Mouse (Mus musculus) C2C12 (cell line): Measurements from ENCODE around the gene Hoxb13. TPM values are rescaled to one million over a fixed set of nuclear protein-coding genes. Genes with fewer than 3 reads are reported as not detected.

ENCODE experiments used
- H3K27me3 ChIP-seq: one replicate; pipeline ENCODE4 v1.6.1; 2011; ENCODE audit not compliant: control insufficient read depth, insufficient read depth, insufficient read length
- H3K36me3 ChIP-seq: one replicate; pipeline ENCODE4 v1.6.1; 2011; ENCODE audit not compliant: control insufficient read depth, insufficient read depth
- H3K4me3 ChIP-seq: one replicate; pipeline ENCODE4 v1.5.1; 2011; ENCODE audit warnings: mild to moderate bottlenecking, control low read depth; ENCODE audit not compliant: poor library complexity, insufficient read depth, severe bottlenecking
- H3K79me2 ChIP-seq: one replicate; pipeline ENCODE4 v1.6.1; 2011; ENCODE audit not compliant: control insufficient read depth, insufficient read depth
- H3K79me3 ChIP-seq: one replicate; pipeline ENCODE4 v1.6.1; 2011; ENCODE audit warnings: low read depth, control low read depth
- H3ac ChIP-seq: one replicate; pipeline ENCODE3; 2011; ENCODE audit warnings: low read depth; ENCODE audit not compliant: control insufficient read depth, insufficient read length
- CEBPB ChIP-seq: IDR thresholded peaks from one replicate; pipeline ENCODE4 v1.6.1; 2011; ENCODE audit warnings: low read depth, mild to moderate bottlenecking, control low read depth, moderate library complexity
- CTCF ChIP-seq: IDR thresholded peaks from one replicate; pipeline ENCODE4 v1.5.1; 2011; ENCODE audit not compliant: control insufficient read depth, insufficient read depth, insufficient read length
- FOSL1 ChIP-seq: IDR thresholded peaks from one replicate; pipeline ENCODE4 v1.8.0; 2011; ENCODE audit warnings: mild to moderate bottlenecking, low read length; ENCODE audit not compliant: poor library complexity, insufficient read depth, severe bottlenecking
- MAX ChIP-seq: IDR thresholded peaks from one replicate; pipeline ENCODE4 v1.6.1; 2011; ENCODE audit warnings: mild to moderate bottlenecking, control low read depth
- MYOD1 ChIP-seq: IDR thresholded peaks from one replicate; pipeline ENCODE4 v1.6.1; 2011; ENCODE audit warnings: low read depth; ENCODE audit not compliant: control insufficient read depth, insufficient read length
- MYOG ChIP-seq: IDR thresholded peaks from one replicate; pipeline ENCODE4 v1.6.1; 2011; ENCODE audit not compliant: control insufficient read depth, insufficient read length; ENCODE audit errors: extremely low read depth
- USF1 ChIP-seq: IDR thresholded peaks from one replicate; pipeline ENCODE4 v1.6.1; 2011; ENCODE audit warnings: low read depth, mild to moderate bottlenecking, control low read depth, moderate library complexity
- polyA plus RNA-seq: library from polyadenylated mRNA; unstranded; fragments of >200 nt; fragmentation: generic; extraction: Trizol; gene quantifications from one replicate; pipeline ENCODE4 v1.2.1, GENCODE M21; 2012; ENCODE audit warnings: missing spikeins

The Hoxb13 gene
- polyA plus RNA-seq, 1 experiment: 0.09 TPM

DNA sequence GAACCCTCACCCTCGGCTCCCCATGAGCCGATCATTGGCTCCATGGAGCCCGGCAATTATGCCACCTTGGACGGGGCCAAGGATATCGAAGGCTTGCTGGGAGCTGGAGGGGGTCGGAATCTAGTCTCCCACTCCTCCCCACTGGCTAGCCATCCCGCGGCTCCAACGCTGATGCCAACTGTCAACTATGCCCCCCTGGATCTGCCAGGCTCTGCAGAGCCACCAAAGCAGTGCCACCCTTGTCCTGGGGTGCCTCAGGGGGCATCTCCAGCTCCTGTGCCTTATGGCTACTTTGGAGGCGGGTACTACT lies 240 bp downstream of the Hoxb13 start:
- TF ChIP-seq MYOD1: no peak
- no peak for TF ChIP-seq MYOG
- no peak for TF ChIP-seq CTCF
- no peak for TF ChIP-seq FOSL1
- TF ChIP-seq CEBPB: no peak
- no peak for TF ChIP-seq MAX
- no peak for TF ChIP-seq USF1
- Histone ChIP-seq H3K27me3 (peaks cover 79% of the 10 kb centered on the region), H3K79me3 (no peaks in the 10 kb centered on the region), H3ac (no peak overlapping the region), H3K36me3 (no peaks in the 10 kb centered on the region), H3K79me2 (no peaks in the 10 kb centered on the region), H3K4me3 (no peak overlapping the region)

DNA sequence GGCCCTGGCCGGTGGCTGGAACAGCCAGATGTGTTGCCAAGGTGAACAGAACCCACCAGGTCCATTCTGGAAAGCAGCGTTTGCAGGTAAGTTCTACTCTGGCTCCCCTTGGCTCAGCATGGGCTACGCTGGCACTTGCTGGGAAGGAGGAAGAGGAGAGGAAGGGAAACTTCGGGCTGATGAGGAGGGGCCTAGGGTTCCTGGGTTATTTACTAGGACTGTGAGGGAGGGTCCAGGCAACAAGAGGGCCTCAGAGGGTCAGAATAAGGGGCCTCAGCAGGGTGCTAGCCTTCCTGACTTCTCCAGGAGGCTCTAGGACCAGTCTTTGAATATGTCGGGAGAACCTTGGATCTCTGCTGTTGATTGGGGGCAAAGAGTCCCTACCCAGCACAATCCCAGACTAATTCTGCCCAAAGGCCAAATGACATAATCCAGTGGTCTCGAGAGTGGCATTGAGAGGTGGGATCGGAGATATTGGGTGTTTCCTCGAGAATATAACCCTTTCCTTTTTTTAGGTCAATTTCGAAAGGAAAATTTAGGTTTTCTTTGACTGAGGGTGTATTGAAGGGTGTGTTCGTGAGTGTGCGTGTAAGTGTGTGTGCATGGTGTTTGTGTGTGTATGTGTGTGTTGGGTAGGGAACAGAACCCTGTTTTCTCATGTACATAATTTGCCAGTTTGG lies 985 bp downstream of the Hoxb13 start:
- Histone ChIP-seq H3K27me3 (peaks cover 81% of the 10 kb centered on the region), H3ac (no peak overlapping the region), H3K79me3 (no peaks in the 10 kb centered on the region), H3K36me3 (no peaks in the 10 kb centered on the region), H3K4me3 (no peak overlapping the region), H3K79me2 (no peaks in the 10 kb centered on the region)
- no peak for TF ChIP-seq USF1
- TF ChIP-seq MAX: no peak
- no peak for TF ChIP-seq MYOG
- TF ChIP-seq CTCF: no peak
- no peak for TF ChIP-seq FOSL1
- TF ChIP-seq MYOD1: no peak
- no peak for TF ChIP-seq CEBPB

DNA sequence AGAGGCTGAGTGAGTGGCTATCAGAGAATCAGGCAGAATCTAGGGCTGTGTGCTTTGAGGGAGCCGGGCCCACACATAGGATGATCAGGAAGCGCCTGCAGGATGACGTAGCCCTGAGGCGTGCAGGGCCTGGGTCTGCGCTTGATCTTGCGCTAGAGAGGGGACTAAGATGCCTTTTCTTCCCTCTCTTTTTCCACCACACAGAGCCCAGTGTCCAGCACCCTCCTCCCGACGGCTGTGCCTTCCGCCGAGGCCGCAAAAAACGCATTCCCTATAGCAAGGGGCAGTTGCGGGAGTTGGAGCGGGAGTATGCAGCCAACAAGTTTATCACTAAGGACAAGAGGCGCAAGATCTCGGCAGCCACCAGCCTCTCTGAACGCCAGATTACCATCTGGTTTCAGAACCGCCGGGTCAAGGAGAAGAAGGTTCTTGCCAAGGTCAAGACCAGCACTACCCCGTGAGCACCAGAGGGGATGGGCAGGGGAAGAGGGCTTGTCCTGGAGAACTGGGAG lies 1.7 kb downstream of the Hoxb13 start:
- H3K27me3 ChIP-seq: peaks cover 81% of the 10 kb centered on the region
- TF ChIP-seq MYOG (no peak), USF1 (no peak), CTCF (no peak)

DNA sequence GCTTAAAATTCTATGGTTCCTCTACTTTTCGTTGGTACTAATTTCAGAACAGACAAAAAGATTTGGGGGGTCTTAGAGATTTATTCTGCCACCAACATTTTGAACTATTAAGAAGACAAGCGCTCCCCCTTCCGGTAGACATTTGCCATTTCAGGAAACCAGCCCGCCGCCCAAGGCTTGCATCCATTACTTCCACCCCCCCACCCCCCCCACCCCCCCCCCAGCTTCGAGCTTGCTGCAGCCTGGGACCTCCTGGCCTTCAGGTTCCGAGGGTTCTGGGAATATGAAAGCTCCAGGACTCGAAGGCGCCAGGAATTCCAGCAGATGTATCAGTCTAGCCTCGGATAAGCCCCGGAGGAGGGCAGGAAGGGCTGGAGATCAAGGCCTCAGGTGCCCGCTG lies 4.5 kb downstream of the Hoxb13 start:
- Histone ChIP-seq H3K27me3 (peaks cover 84% of the 10 kb centered on the region), H3ac (no peak overlapping the region), H3K79me3 (no peaks in the 10 kb centered on the region), H3K4me3 (no peak overlapping the region), H3K36me3 (no peaks in the 10 kb centered on the region), H3K79me2 (no peaks in the 10 kb centered on the region)
- TF ChIP-seq MAX (no peak), USF1 (no peak)

More for the DNA sequence above, 1.7 kb downstream of the Hoxb13 start:
- Histone ChIP-seq H3K36me3 (no peaks in the 10 kb centered on the region), H3K4me3 (no peak overlapping the region), H3K79me2 (no peaks in the 10 kb centered on the region), H3K79me3 (no peaks in the 10 kb centered on the region), H3ac (no peak overlapping the region)

DNA sequence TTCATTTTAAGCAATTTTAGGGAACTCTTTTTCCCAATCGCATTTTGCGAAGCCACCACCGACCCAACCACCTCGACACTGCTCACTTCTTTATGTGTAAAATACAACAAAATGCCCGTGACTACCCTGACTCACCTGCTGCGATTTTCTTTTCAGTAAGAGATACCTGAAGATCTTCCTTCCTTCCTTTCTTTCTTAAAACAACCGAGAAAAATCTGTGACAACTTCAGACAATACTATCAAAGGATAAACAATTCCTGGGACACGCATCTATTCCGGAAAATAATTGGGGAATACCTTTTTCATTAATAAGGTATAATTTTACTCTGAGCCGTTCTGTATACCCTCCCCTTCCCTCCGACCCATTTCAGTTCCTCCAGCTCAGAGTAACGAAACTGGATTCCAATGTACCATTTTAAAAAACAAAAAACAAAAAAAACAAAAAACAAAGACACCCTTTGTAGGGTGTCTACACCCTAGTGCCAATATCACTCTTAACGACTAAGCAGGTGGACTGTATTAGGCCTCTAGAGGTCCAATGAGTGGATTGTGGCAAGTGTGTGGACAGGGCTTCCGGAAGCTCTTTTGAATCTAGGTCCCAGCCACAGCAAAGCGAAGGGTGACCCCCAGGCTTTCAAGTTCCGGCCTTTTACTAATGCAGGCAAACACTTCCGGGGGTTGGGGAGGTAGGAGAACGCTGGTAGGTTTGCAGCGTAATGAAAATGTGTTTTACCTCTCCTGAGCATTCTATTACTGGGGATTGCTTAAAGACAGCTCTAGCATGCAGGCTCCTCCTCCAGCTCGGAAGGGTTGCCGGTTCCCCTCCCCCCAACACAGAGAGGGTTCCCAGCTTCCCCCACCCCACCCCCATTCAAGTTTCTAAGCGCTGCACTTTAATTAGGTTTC lies 5.3 kb downstream of the Hoxb13 start:
- Histone ChIP-seq H3K36me3 (no peaks in the 10 kb centered on the region), H3K4me3 (no peak overlapping the region), H3K79me2 (no peaks in the 10 kb centered on the region), H3ac (no peak overlapping the region), H3K79me3 (no peaks in the 10 kb centered on the region), H3K27me3 (peaks cover 84% of the 10 kb centered on the region)
- TF ChIP-seq MYOG (no peak), USF1 (no peak), MYOD1 (no peak), CEBPB (no peak), CTCF (no peak), FOSL1 (no peak), MAX (no peak)

DNA sequence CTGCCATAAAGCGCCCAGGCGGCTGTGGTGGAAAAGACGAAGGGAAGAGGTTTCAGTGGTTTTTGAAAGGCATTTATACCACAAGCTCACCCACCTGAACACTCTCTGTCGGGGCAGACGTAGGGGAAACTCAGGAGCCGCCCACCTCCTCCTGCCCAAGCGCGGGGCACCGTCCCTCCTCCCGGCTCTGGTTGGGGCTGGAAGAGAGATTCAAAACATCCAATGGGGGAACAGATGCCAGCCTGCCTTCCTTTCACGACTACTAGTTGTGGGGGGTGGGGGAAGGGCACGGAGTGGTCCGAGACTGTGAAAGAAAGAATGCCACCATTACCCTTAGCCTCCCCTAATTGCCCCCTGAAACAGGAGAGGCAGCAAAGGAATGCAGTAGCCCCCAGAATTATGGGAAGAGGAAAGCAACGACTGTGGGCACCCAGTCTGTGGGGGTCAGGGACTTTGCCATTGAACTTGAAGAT lies 6.1 kb downstream of the Hoxb13 start:
- H3K79me3 ChIP-seq: no peaks in the 10 kb centered on the region
- H3K4me3 ChIP-seq: no peak overlapping the region
- peaks cover 76% of the 10 kb centered on the region for H3K27me3 ChIP-seq

More for the DNA sequence above, 6.1 kb downstream of the Hoxb13 start:
- H3ac ChIP-seq: no peak overlapping the region
- H3K79me2 ChIP-seq: no peaks in the 10 kb centered on the region
- TF ChIP-seq FOSL1 (no peak), CEBPB (no peak), CTCF (no peak), MYOG (no peak), MAX (no peak), MYOD1 (no peak), USF1 (no peak)
- H3K36me3 ChIP-seq: no peaks in the 10 kb centered on the region
